Mouse (Mus musculus) limb, embryonic 14.5 days (tissue): Measurements from ENCODE around the gene Smyd3. TPM values are rescaled to one million over a fixed set of nuclear protein-coding genes. Genes with fewer than 3 reads are reported as not detected.

ENCODE experiments used
- ATAC-seq: fragments of 200-750 bp; cut with Nextera tagmentation; 2 replicates; pipeline ENCODE4 v1.8.0; 2017; ENCODE audit warnings: low read depth, moderate number of reproducible peaks, moderate TSS enrichment; ENCODE audit not compliant: low FRiP score
- DNase-seq: peaks from one replicate; pipeline ENCODE4 v3.0.0-alpha.2; 2015; ENCODE audit warnings: low spot score
- H3K27ac ChIP-seq: fragments of 300-500 bp; sonication (generic); replicated peaks from 2 replicates; pipeline ENCODE4 v1.5.1; 2014; ENCODE audit warnings: low read depth, mild to moderate bottlenecking, low read length, moderate library complexity, mixed read lengths
- H3K27me3 ChIP-seq: fragments of 300-500 bp; sonication (generic); 2 replicates; pipeline ENCODE4 v1.6.1; 2014; ENCODE audit warnings: low read length, mixed read lengths; ENCODE audit not compliant: control insufficient read depth, insufficient read depth
- H3K36me3 ChIP-seq: fragments of 300-500 bp; sonication (generic); 2 replicates; pipeline ENCODE4 v1.6.1; 2014; ENCODE audit warnings: mild to moderate bottlenecking, low read length, moderate library complexity, mixed read lengths; ENCODE audit not compliant: control insufficient read depth, insufficient read depth
- H3K4me1 ChIP-seq: fragments of 300-500 bp; sonication (generic); 2 replicates; pipeline ENCODE4 v1.6.1; 2014; ENCODE audit warnings: antibody characterized with exemption, low read length, mixed read lengths; ENCODE audit not compliant: control insufficient read depth, insufficient read depth
- H3K4me2 ChIP-seq: fragments of 300-500 bp; sonication (generic); replicated peaks from 2 replicates; pipeline ENCODE4 v1.6.1; 2014; ENCODE audit warnings: low read depth, mild to moderate bottlenecking, low read length, moderate library complexity; ENCODE audit not compliant: severe bottlenecking
- H3K4me3 ChIP-seq: fragments of 300-500 bp; sonication (generic); replicated peaks from 2 replicates; pipeline ENCODE4 v1.5.1; 2014; ENCODE audit warnings: low read length
- H3K9ac ChIP-seq: fragments of 300-500 bp; sonication (generic); 2 replicates; pipeline ENCODE4 v1.6.1; 2014; ENCODE audit warnings: mild to moderate bottlenecking, low read depth, low read length, moderate library complexity; ENCODE audit not compliant: severe bottlenecking
- H3K9me3 ChIP-seq: fragments of 300-500 bp; sonication (generic); 2 replicates; pipeline ENCODE4 v1.6.1; 2016; ENCODE audit warnings: low read length; ENCODE audit not compliant: control insufficient read depth
- POLR2A ChIP-seq: fragments of 200-500 bp; IDR thresholded peaks from 2 replicates; pipeline ENCODE4 v1.8.0; 2012; ENCODE audit warnings: inconsistent platforms, mild to moderate bottlenecking, moderate library complexity, borderline replicate concordance; ENCODE audit not compliant: insufficient read depth, insufficient read length; ENCODE audit errors: extremely low read depth
- WGBS: fragments of 180-500 bp; shearing (Covaris S2); extraction: QIAGEN DNeasy Blood & Tissue Kit; methylation state at CpG from one replicate; pipeline ENCODE4 v1.1.7; 2014; 5-methylcytosine and 5-hydroxymethylcytosine counted together
- polyA plus RNA-seq, 2 experiments: library from polyadenylated mRNA; depleted of rRNA in 1 of 2; stranded (reverse) in 1 of 2; unstranded in 1 of 2; fragments of >200 nt; fragmentation: Nextera tagmentation in 1 of 2; extraction: Ambion mirVana in 1 of 2; gene quantifications; 2 replicates each; pipeline versions ENCODE4 v1.2.1 to v1.2.3; 2012 to 2014

The Smyd3 gene
- polyA plus RNA-seq, 2 experiments: 9.8 to 21.5 TPM

- no peak for TF ChIP-seq POLR2A
- H3K9me3 ChIP-seq: no peaks in the 10 kb centered on the region
- no peaks in the 10 kb centered on the region for H3K27me3 ChIP-seq
Observed at GRCm38 (mm10) chr1:179378102-179378501, 139.7 kb downstream of the Smyd3 start.

GRCm38 (mm10) chr1:179374987-179375386 is 142.9 kb downstream of the Smyd3 start:
- Histone ChIP-seq H3K27me3 (no peaks in the 10 kb centered on the region), H3K4me2 (no peak overlapping the region), H3K4me3 (no peak overlapping the region), H3K27ac (no peak overlapping the region), H3K36me3 (no peaks in the 10 kb centered on the region), H3K9me3 (no peaks in the 10 kb centered on the region), H3K9ac (no peak overlapping the region), H3K4me1 (no peaks in the 10 kb centered on the region)
- ATAC-seq (no peak), DNase-seq (no peak)
- TF ChIP-seq POLR2A: no peak
- 82% methylated on average over 4 of the region's 4 CpGs for WGBS

More at GRCm38 (mm10) chr1:179378102-179378501, 139.7 kb downstream of the Smyd3 start:
- Histone ChIP-seq H3K4me2 (no peak overlapping the region), H3K27ac (no peak overlapping the region), H3K4me3 (no peak overlapping the region), H3K9ac (no peak overlapping the region), H3K36me3 (no peaks in the 10 kb centered on the region), H3K4me1 (no peaks in the 10 kb centered on the region)
- ATAC-seq: no peak
- 89% methylated on average over 4 of the region's 4 CpGs for WGBS
- no peak for DNase-seq

GRCm38 (mm10) chr1:179373911-179374310 is 143.9 kb downstream of the Smyd3 start:
- TF ChIP-seq POLR2A: no peak
- no peak overlapping the region for H3K4me3 ChIP-seq
- H3K4me2 ChIP-seq: no peak overlapping the region
- no peak for DNase-seq
- H3K9me3 ChIP-seq: no peaks in the 10 kb centered on the region
- H3K4me1 ChIP-seq: no peaks in the 10 kb centered on the region
- WGBS: 93% methylated on average over 11 of the region's 11 CpGs
- no peak for ATAC-seq
- H3K36me3 ChIP-seq: no peaks in the 10 kb centered on the region
- no peak overlapping the region for H3K27ac ChIP-seq
- H3K9ac ChIP-seq: no peak overlapping the region
- H3K27me3 ChIP-seq: no peaks in the 10 kb centered on the region

- 59% methylated on average over 3 of the region's 3 CpGs for WGBS
- Histone ChIP-seq H3K4me1 (no peaks in the 10 kb centered on the region), H3K4me2 (no peak overlapping the region), H3K27ac (no peak overlapping the region), H3K27me3 (no peaks in the 10 kb centered on the region), H3K9ac (no peak overlapping the region), H3K9me3 (no peaks in the 10 kb centered on the region), H3K4me3 (no peak overlapping the region), H3K36me3 (no peaks in the 10 kb centered on the region)
- no peak for TF ChIP-seq POLR2A
- DNase-seq (no peak), ATAC-seq (no peak)
Observed at GRCm38 (mm10) chr1:179371191-179371590, 146.7 kb downstream of the Smyd3 start.

- DNase-seq: no peak
- Histone ChIP-seq H3K27ac (no peak overlapping the region), H3K4me1 (no peaks in the 10 kb centered on the region), H3K36me3 (no peaks in the 10 kb centered on the region), H3K4me3 (no peak overlapping the region), H3K27me3 (no peaks in the 10 kb centered on the region), H3K9me3 (no peaks in the 10 kb centered on the region), H3K9ac (no peak overlapping the region), H3K4me2 (no peak overlapping the region)
- no peak for TF ChIP-seq POLR2A
- ATAC-seq: no peak
- WGBS: 90% methylated on average over 3 of the region's 3 CpGs
Observed at GRCm38 (mm10) chr1:179368426-179369010, 149.3 kb downstream of the Smyd3 start.
